Comparison of ENCODE assay signal across 10 mouse cellular contexts in genomic region chr17:65961606-65962136, GRCm38 (mm10). TPM values are rescaled to one million over a fixed set of nuclear protein-coding genes. Genes with fewer than 3 reads are reported as not detected.
DNase-seq lines count a peak whose midpoint lies in the region; ATAC-seq and TF ChIP-seq lines count a peak whose summit lies in the region.
"Had no signal": no experiment of that assay in that cellular context is flagged by ENCODE, and none has a peak within 500 bp of the region (broad histone marks: within the 10 kb centered on the region; RNA-seq: fewer than 3 reads in every experiment).

No protein-coding gene starts in this region.

- H3K27me3 ChIP-seq in forebrain, postnatal 0 days (ENCODE audit: insufficient read depth, low read length), result no peaks in the 10 kb centered on the region
- no peaks in the 10 kb centered on the region for H3K27me3 ChIP-seq in forebrain, embryonic 11.5 days (ENCODE audit: control insufficient read depth, insufficient read depth, low read length)
- H3K27me3 ChIP-seq in midbrain, embryonic 16.5 days (ENCODE audit: control insufficient read depth, insufficient read depth, low read depth, low read length), result no peaks in the 10 kb centered on the region
- H3K27me3 ChIP-seq in midbrain, embryonic 10.5 days (ENCODE audit: low read depth, poor library complexity, severe bottlenecking), result no peaks in the 10 kb centered on the region
- H3K27me3 ChIP-seq in intestine, postnatal 0 days (replicated peaks; ENCODE audit: control insufficient read depth, insufficient read depth, low read length), result no peaks in the 10 kb centered on the region
- H3K27me3 ChIP-seq: lung, embryonic 15.5 days had no signal

- no peak for TF ChIP-seq CTCF in forebrain, postnatal 0 days (IDR thresholded peaks at IDR 0.05; ENCODE audit: low read depth)
- TF ChIP-seq CTCF in intestine, postnatal 0 days (IDR thresholded peaks at IDR 0.05; ENCODE audit: low read depth), result no peak

- peak; percentile 5 for DNase-seq in forebrain, postnatal 0 days
- no peak for DNase-seq in forebrain, embryonic 11.5 days (ENCODE audit: low spot score)
- no peak for DNase-seq in midbrain, embryonic 10.5 days (ENCODE audit: low spot score)
- DNase-seq in thymus, postnatal 4 days, result no peak
- DNase-seq in adrenal gland, adult 8-10 months, result no peak
- no peak for DNase-seq in right cerebral cortex, postnatal 4 days
- DNase-seq: kidney, adult 9 months had no signal

- H3K27ac ChIP-seq in forebrain, postnatal 0 days (ENCODE audit: low read depth, low read length), result no peak overlapping the region
- H3K27ac ChIP-seq in forebrain, embryonic 11.5 days (ENCODE audit: low read depth, low read length), result no peak overlapping the region
- H3K27ac ChIP-seq in midbrain, embryonic 16.5 days (ENCODE audit: low read length), result no peak overlapping the region
- H3K27ac ChIP-seq in midbrain, embryonic 10.5 days (replicated peaks), result no peak overlapping the region
- H3K27ac ChIP-seq in intestine, postnatal 0 days (ENCODE audit: low read depth, low read length), result peak overlapping the region; percentile 50
- H3K27ac ChIP-seq: lung, embryonic 15.5 days had no signal

- H3K9me3 ChIP-seq in forebrain, postnatal 0 days (ENCODE audit: low read length), result no peaks in the 10 kb centered on the region
- no peaks in the 10 kb centered on the region for H3K9me3 ChIP-seq in forebrain, embryonic 11.5 days (ENCODE audit: control insufficient read depth, low read length)
- no peaks in the 10 kb centered on the region for H3K9me3 ChIP-seq in midbrain, embryonic 16.5 days (replicated peaks; ENCODE audit: control insufficient read depth, low read length, poor library complexity, severe bottlenecking)
- H3K9me3 ChIP-seq in midbrain, embryonic 10.5 days (replicated peaks), result no peaks in the 10 kb centered on the region
- H3K9me3 ChIP-seq in intestine, postnatal 0 days (ENCODE audit: control insufficient read depth), result 0 out of 2 replicates have a peak, but pooled peaks cover 3% of the 10 kb centered on the region
- H3K9me3 ChIP-seq: lung, embryonic 15.5 days had no signal

- H3K4me2 ChIP-seq in forebrain, postnatal 0 days (ENCODE audit: low read depth), result no peak overlapping the region
- H3K4me2 ChIP-seq in forebrain, embryonic 11.5 days (ENCODE audit: low read depth, low read length, severe bottlenecking), result no peak overlapping the region
- H3K4me2 ChIP-seq in midbrain, embryonic 16.5 days (ENCODE audit: low read length), result no peak overlapping the region
- no peak overlapping the region for H3K4me2 ChIP-seq in intestine, postnatal 0 days (replicated peaks; ENCODE audit: low read depth)
- H3K4me2 ChIP-seq: lung, embryonic 15.5 days had no signal

- no peak overlapping the region for H3K4me3 ChIP-seq in forebrain, postnatal 0 days (ENCODE audit: low read depth, low read length)
- H3K4me3 ChIP-seq in forebrain, embryonic 11.5 days (ENCODE audit: low read depth, low read length), result no peak overlapping the region
- H3K4me3 ChIP-seq in midbrain, embryonic 16.5 days (ENCODE audit: low read depth, low read length), result no peak overlapping the region
- no peak overlapping the region for H3K4me3 ChIP-seq in midbrain, embryonic 10.5 days
- H3K4me3 ChIP-seq in intestine, postnatal 0 days (ENCODE audit: low read depth, low read length), result no peak overlapping the region
- H3K4me3 ChIP-seq: lung, embryonic 15.5 days had no signal

- no peak overlapping the region for H3K9ac ChIP-seq in forebrain, postnatal 0 days
- no peak overlapping the region for H3K9ac ChIP-seq in forebrain, embryonic 11.5 days (ENCODE audit: low read length)
- H3K9ac ChIP-seq in midbrain, embryonic 16.5 days (ENCODE audit: low read depth, low read length), result no peak overlapping the region
- no peak overlapping the region for H3K9ac ChIP-seq in intestine, postnatal 0 days (ENCODE audit: low read depth, low read length)
- H3K9ac ChIP-seq: lung, embryonic 15.5 days had no signal

- 90% methylated on average over 2 of the region's 2 CpGs for WGBS in forebrain, postnatal 0 days
- 92% methylated on average over 2 of the region's 2 CpGs for WGBS in forebrain, embryonic 11.5 days
- 85% methylated on average over 2 of the region's 2 CpGs for WGBS in midbrain, embryonic 16.5 days
- 89% methylated on average over 2 of the region's 2 CpGs for WGBS in midbrain, embryonic 10.5 days
- WGBS in intestine, postnatal 0 days, result 72% methylated on average over 2 of the region's 2 CpGs

- ATAC-seq in forebrain, postnatal 0 days, result no peak; the same call in 1 of the 2 replicates
- ATAC-seq in forebrain, embryonic 11.5 days (replicated peaks; ENCODE audit: low FRiP score), result no peak
- ATAC-seq in midbrain, embryonic 16.5 days, result peak; percentile 28; the same call in 1 of the 2 replicates
- ATAC-seq in intestine, postnatal 0 days, result peak; percentile 85

- H3K36me3 ChIP-seq in forebrain, postnatal 0 days (ENCODE audit: insufficient read depth), result peaks cover 4% of the 10 kb centered on the region; the same call in 1 of the 2 replicates
- no peaks in the 10 kb centered on the region for H3K36me3 ChIP-seq in forebrain, embryonic 11.5 days (ENCODE audit: control insufficient read depth, insufficient read depth, low read length)
- H3K36me3 ChIP-seq in midbrain, embryonic 16.5 days (ENCODE audit: control insufficient read depth, insufficient read depth, low read length), result 0 out of 2 replicates have a peak, but pooled peaks cover 2% of the 10 kb centered on the region
- H3K36me3 ChIP-seq in midbrain, embryonic 10.5 days, result no peaks in the 10 kb centered on the region
- H3K36me3 ChIP-seq in intestine, postnatal 0 days (ENCODE audit: control insufficient read depth, insufficient read depth), result no peaks in the 10 kb centered on the region; the same call in 1 of the 2 replicates
- H3K36me3 ChIP-seq: lung, embryonic 15.5 days had no signal

- no peaks in the 10 kb centered on the region for H3K4me1 ChIP-seq in forebrain, postnatal 0 days (ENCODE audit: insufficient read depth)
- no peaks in the 10 kb centered on the region for H3K4me1 ChIP-seq in forebrain, embryonic 11.5 days (replicated peaks; ENCODE audit: control insufficient read depth, insufficient read depth, low read length)
- no peaks in the 10 kb centered on the region for H3K4me1 ChIP-seq in midbrain, embryonic 16.5 days (ENCODE audit: control insufficient read depth, insufficient read depth, low read length)
- no peaks in the 10 kb centered on the region for H3K4me1 ChIP-seq in midbrain, embryonic 10.5 days
- no peaks in the 10 kb centered on the region for H3K4me1 ChIP-seq in intestine, postnatal 0 days (replicated peaks; ENCODE audit: control insufficient read depth, insufficient read depth, low read length)

RNA-seq across cellular contexts. Expression of gene Twsg1, which starts 10.6 kb away (rescaled TPM):
- 42.1 and 50.2 TPM in 2 replicates for total RNA-seq in forebrain, postnatal 0 days (2014; rRNA removed)
- polyA plus RNA-seq in forebrain, postnatal 0 days (2015; fragmentation: Nextera tagmentation; extraction: Ambion mirVana), result 38.1 and 46.1 TPM in 2 replicates
- 107 and 115 TPM in 2 replicates for polyA plus RNA-seq in forebrain, embryonic 11.5 days (2014; fragmentation: Nextera tagmentation; extraction: Ambion mirVana)
- polyA plus RNA-seq in midbrain, embryonic 16.5 days (2015; fragmentation: Nextera tagmentation; extraction: Ambion mirVana), result 47.1 and 54.0 TPM in 2 replicates
- 83.0 and 92.7 TPM in 2 replicates for polyA plus RNA-seq in midbrain, embryonic 10.5 days (2016; fragmentation: Nextera tagmentation; extraction: Ambion mirVana)
- 35.6 and 36.0 TPM in 2 replicates for polyA plus RNA-seq in intestine, postnatal 0 days (2015; fragmentation: Nextera tagmentation; extraction: Ambion mirVana)
- 100 to 1,000 TPM; 107 to 156 (median 129) TPM for total RNA-seq in adrenal gland, adult 8-10 months (2022)

Comparison
In these comparisons a context has a peak if more than half of its experiments do, and no peak if none do; other contexts are left out.
1. ATAC-seq: peak in midbrain, embryonic 16.5 days (single experiment) and intestine, postnatal 0 days (single experiment); none in forebrain, postnatal 0 days (single experiment) and forebrain, embryonic 11.5 days (single experiment).